In the genomic region with DNA sequence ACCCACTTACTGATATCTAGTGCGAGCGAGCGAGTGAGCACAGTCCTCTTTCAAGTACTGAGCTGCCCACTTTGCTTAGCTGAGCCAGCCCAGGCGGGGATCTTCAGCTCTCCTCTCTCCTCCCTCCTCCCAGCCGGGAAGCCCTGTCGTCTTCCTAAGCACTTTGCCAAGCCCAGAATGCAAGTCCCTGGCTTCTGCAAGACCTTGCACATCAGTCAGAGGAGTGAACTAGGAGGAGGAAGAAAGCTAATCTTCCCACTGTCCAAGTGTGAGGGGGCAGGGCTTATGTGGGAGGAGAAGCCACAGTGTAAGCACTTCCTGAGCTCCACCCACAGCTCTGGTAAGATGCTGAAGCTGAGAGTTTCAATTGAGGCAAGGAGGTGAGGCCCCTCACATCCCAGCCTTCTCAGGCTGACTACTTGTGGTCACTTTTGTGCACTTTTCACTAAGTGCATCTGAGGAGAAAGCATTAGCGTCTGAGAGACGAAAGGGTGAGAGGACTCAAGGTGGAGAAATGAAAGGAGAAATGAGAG, we compare ENCODE assay signal across 9 mouse cellular contexts.
DNase-seq lines count a peak whose midpoint lies in the region; ATAC-seq and TF ChIP-seq lines count a peak whose summit lies in the region.
"Had no signal": no experiment of that assay in that cellular context is flagged by ENCODE, and none has a peak within 500 bp of the region (broad histone marks: within the 10 kb centered on the region; RNA-seq: fewer than 3 reads in every experiment).

No protein-coding gene starts in this region.

- WGBS in heart, embryonic 11.5 days (ENCODE audit: insufficient replicate concordance) = 22% methylated on average over 8 of the region's 8 CpGs
- 13% methylated on average over 8 of the region's 8 CpGs for WGBS in lung, embryonic 14.5 days
- 30% methylated on average over 8 of the region's 8 CpGs for WGBS in midbrain, postnatal 0 days
- 26% methylated on average over 8 of the region's 8 CpGs for WGBS in liver, postnatal 0 days (ENCODE audit: insufficient replicate concordance)

- peak overlapping the region; percentile 23; the same call in 1 of the 2 replicates for H3K4me3 ChIP-seq in heart, embryonic 11.5 days (ENCODE audit: low read depth, low read length)
- H3K4me3 ChIP-seq in lung, embryonic 14.5 days (ENCODE audit: low read depth, low read length) = no peak overlapping the region
- no peak overlapping the region for H3K4me3 ChIP-seq in midbrain, postnatal 0 days (ENCODE audit: low read depth, low read length)
- no peak overlapping the region for H3K4me3 ChIP-seq in liver, postnatal 0 days (ENCODE audit: low read depth, low read length)

- peak overlapping the region; percentile 54 for H3K4me2 ChIP-seq in heart, embryonic 11.5 days
- peak overlapping the region; percentile 18; the same call in 1 of the 2 replicates for H3K4me2 ChIP-seq in lung, embryonic 14.5 days
- H3K4me2 ChIP-seq in midbrain, postnatal 0 days (ENCODE audit: low read depth, low read length, poor library complexity, severe bottlenecking) = no peak overlapping the region
- H3K4me2 ChIP-seq in liver, postnatal 0 days (ENCODE audit: low read depth, low read length) = no peak overlapping the region

- 0 out of 2 replicates have a peak overlapping the region, but pooled peaks have one; percentile 10 for H3K9ac ChIP-seq in heart, embryonic 11.5 days (ENCODE audit: low read depth, low read length)
- H3K9ac ChIP-seq in lung, embryonic 14.5 days = no peak overlapping the region; the same call in 1 of the 2 replicates
- no peak overlapping the region for H3K9ac ChIP-seq in midbrain, postnatal 0 days (replicated peaks; ENCODE audit: low read length, poor library complexity, severe bottlenecking)
- no peak overlapping the region for H3K9ac ChIP-seq in liver, postnatal 0 days (replicated peaks)
- H3K9ac ChIP-seq: forebrain, postnatal 0 days had no signal

- no peak overlapping the region for H3K27ac ChIP-seq in heart, embryonic 11.5 days (ENCODE audit: low read depth, low read length)
- H3K27ac ChIP-seq in lung, embryonic 14.5 days (ENCODE audit: low read depth) = no peak overlapping the region
- H3K27ac ChIP-seq in midbrain, postnatal 0 days (ENCODE audit: low read depth, low read length) = no peak overlapping the region
- H3K27ac ChIP-seq in liver, postnatal 0 days (ENCODE audit: low read depth) = no peak overlapping the region

- TF ChIP-seq EP300 in liver, postnatal 0 days (IDR thresholded peaks at IDR 0.05; ENCODE audit: low read depth) = no peak

- no peaks in the 10 kb centered on the region for H3K9me3 ChIP-seq in heart, embryonic 11.5 days (replicated peaks; ENCODE audit: control insufficient read depth, low read length)
- H3K9me3 ChIP-seq in lung, embryonic 14.5 days (ENCODE audit: low read depth, low read length) = no peaks in the 10 kb centered on the region
- H3K9me3 ChIP-seq in midbrain, postnatal 0 days (ENCODE audit: low read length) = no peaks in the 10 kb centered on the region
- H3K9me3 ChIP-seq in liver, postnatal 0 days (ENCODE audit: low read length) = no peaks in the 10 kb centered on the region

- no peak; the same call in 1 of the 2 replicates for ATAC-seq in heart, embryonic 11.5 days (replicated peaks; ENCODE audit: insufficient number of reproducible peaks, low FRiP score, low TSS enrichment)
- ATAC-seq in lung, embryonic 14.5 days (ENCODE audit: insufficient read depth) = peak; percentile 73
- peak; percentile 35; the same call in 1 of the 2 replicates for ATAC-seq in midbrain, postnatal 0 days (ENCODE audit: low FRiP score)
- no peak for ATAC-seq in liver, postnatal 0 days
- ATAC-seq: forebrain, postnatal 0 days had no signal

- no peaks in the 10 kb centered on the region for H3K27me3 ChIP-seq in heart, embryonic 11.5 days (ENCODE audit: control insufficient read depth, insufficient read depth, low read length)
- no peaks in the 10 kb centered on the region for H3K27me3 ChIP-seq in lung, embryonic 14.5 days (ENCODE audit: insufficient read depth, low read length)
- H3K27me3 ChIP-seq in midbrain, postnatal 0 days (ENCODE audit: insufficient read depth, low read length) = no peaks in the 10 kb centered on the region
- H3K27me3 ChIP-seq in liver, postnatal 0 days (ENCODE audit: insufficient read depth, low read length) = no peaks in the 10 kb centered on the region

- H3K36me3 ChIP-seq in heart, embryonic 11.5 days (ENCODE audit: control insufficient read depth, insufficient read depth, low read length) = no peaks in the 10 kb centered on the region
- no peaks in the 10 kb centered on the region for H3K36me3 ChIP-seq in lung, embryonic 14.5 days (ENCODE audit: insufficient read depth)
- no peaks in the 10 kb centered on the region for H3K36me3 ChIP-seq in midbrain, postnatal 0 days (ENCODE audit: insufficient read depth, low read length)
- H3K36me3 ChIP-seq in liver, postnatal 0 days (replicated peaks; ENCODE audit: insufficient read depth, low read length) = no peaks in the 10 kb centered on the region

- TF ChIP-seq CTCF in lung, embryonic 14.5 days (IDR thresholded peaks at IDR 0.05; ENCODE audit: low read depth) = no peak
- no peak for TF ChIP-seq CTCF in midbrain, postnatal 0 days (IDR thresholded peaks at IDR 0.05)
- no peak for TF ChIP-seq CTCF in liver, postnatal 0 days (IDR thresholded peaks at IDR 0.05; ENCODE audit: low read depth)

- H3K4me1 ChIP-seq in heart, embryonic 11.5 days (ENCODE audit: control insufficient read depth, insufficient read depth, low read length) = no peaks in the 10 kb centered on the region; the same call in 1 of the 2 replicates
- no peaks in the 10 kb centered on the region for H3K4me1 ChIP-seq in lung, embryonic 14.5 days (ENCODE audit: insufficient read depth)
- no peaks in the 10 kb centered on the region for H3K4me1 ChIP-seq in midbrain, postnatal 0 days (ENCODE audit: insufficient read depth, low read length)
- H3K4me1 ChIP-seq in liver, postnatal 0 days (ENCODE audit: insufficient read depth) = no peaks in the 10 kb centered on the region

- no peak for DNase-seq in heart, postnatal 36 days
- DNase-seq in lung, embryonic 14.5 days = peak; percentile 15
- DNase-seq in lung, postnatal 25 days (ENCODE audit: low spot score) = no peak
- peak; percentile 42 for DNase-seq in embryo, embryonic 10.5 days (ENCODE audit: low spot score)
- no peak for DNase-seq in midbrain, postnatal 0 days (ENCODE audit: low spot score)
- DNase-seq in liver, postnatal 0 days = no peak
- no peak for DNase-seq in cerebellum, adult 9-11 months
- DNase-seq: forebrain, postnatal 0 days had no signal

- intact Hi-C loops in heart, postnatal 36 days (cut with DNase I) = no loop called here

Comparison
In these comparisons a context has a peak if more than half of its experiments do, and no peak if none do; other contexts are left out.
1. DNase-seq: peak in lung, embryonic 14.5 days (single experiment) and embryo, embryonic 10.5 days (single experiment); none in heart, postnatal 36 days (0 of 2), lung, postnatal 25 days (single experiment), midbrain, postnatal 0 days (single experiment), liver, postnatal 0 days (single experiment) and cerebellum, adult 9-11 months (single experiment).
2. ATAC-seq: peak in lung, embryonic 14.5 days (single experiment) and midbrain, postnatal 0 days (single experiment); none in heart, embryonic 11.5 days (single experiment) and liver, postnatal 0 days (single experiment).
3. H3K4me2 ChIP-seq: peak in heart, embryonic 11.5 days (single experiment) and lung, embryonic 14.5 days (single experiment); none in midbrain, postnatal 0 days (single experiment) and liver, postnatal 0 days (single experiment).